Mouse (Mus musculus) megakaryocyte, embryonic 14.5 days (primary cell): ENCODE data around the gene Adamts14. TPM values are rescaled to one million over a fixed set of nuclear protein-coding genes. Genes with fewer than 3 reads are reported as not detected.

Experiments used
- H3K27me3 ChIP-seq: replicated peaks from 2 replicates; pipeline ENCODE3; 2012; ENCODE audit warnings: inconsistent platforms
- H3K36me3 ChIP-seq: replicated peaks from 2 replicates; pipeline ENCODE3; 2012; ENCODE audit warnings: low read length, inconsistent platforms, mixed read lengths
- H3K4me1 ChIP-seq: 2 replicates; pipeline ENCODE4 v1.6.1; 2012; ENCODE audit warnings: inconsistent platforms
- H3K4me3 ChIP-seq: replicated peaks from 2 replicates; pipeline ENCODE3; 2012; ENCODE audit warnings: moderate library complexity, mild to moderate bottlenecking, inconsistent platforms
- H3K9me3 ChIP-seq: 2 replicates; pipeline ENCODE4 v1.6.1; 2012; ENCODE audit warnings: inconsistent platforms
- FLI1 ChIP-seq: IDR thresholded peaks from 2 replicates; pipeline ENCODE4 v1.6.1; 2012; ENCODE audit warnings: low read length, inconsistent platforms, mixed read lengths
- GATA1 ChIP-seq: IDR thresholded peaks from 3 replicates; pipeline ENCODE4 v1.6.1; 2012; ENCODE audit warnings: mixed read lengths, low read length, inconsistent platforms, borderline replicate concordance
- polyA plus RNA-seq: library from polyadenylated mRNA; stranded (reverse); fragments of >175 nt; gene quantifications from 2 replicates; pipeline ENCODE4 v1.2.3, GENCODE M21; 2012; ENCODE audit warnings: low replicate concordance; ENCODE audit not compliant: insufficient read depth

Gene Adamts14
- 0.12 TPM in 1 of 2 replicates, not detected in the other for polyA plus RNA-seq

- Histone ChIP-seq H3K4me1 (peaks cover 45% of the 10 kb centered on the region), H3K36me3 (no peaks in the 10 kb centered on the region), H3K27me3 (peaks cover 87% of the 10 kb centered on the region), H3K9me3 (no peaks in the 10 kb centered on the region), H3K4me3 (peak within 1 kb of the TSS; percentile 42)
- TF ChIP-seq GATA1 (no peak), FLI1 (no peak)
Observed at GRCm38 (mm10) chr10:61273081-61273843, at the start of gene Adamts14. Gene Adamts14 (minus strand): TSS chr10:61273438.

- TF ChIP-seq FLI1, result no peak
- TF ChIP-seq GATA1, result no peak
Observed at GRCm38 (mm10) chr10:61318527-61318926, 45.3 kb upstream of the Adamts14 start.

GRCm38 (mm10) chr10:61315324-61315880, 42.2 kb upstream of the Adamts14 start:
- Histone ChIP-seq H3K36me3 (no peaks in the 10 kb centered on the region), H3K4me1 (no peaks in the 10 kb centered on the region), H3K9me3 (no peaks in the 10 kb centered on the region), H3K4me3 (no peak overlapping the region), H3K27me3 (peaks cover 30% of the 10 kb centered on the region)
- TF ChIP-seq GATA1 (no peak), FLI1 (no peak)

More at GRCm38 (mm10) chr10:61318527-61318926, 45.3 kb upstream of the Adamts14 start:
- no peaks in the 10 kb centered on the region for H3K4me1 ChIP-seq
- H3K27me3 ChIP-seq, result peaks cover 42% of the 10 kb centered on the region
- no peaks in the 10 kb centered on the region for H3K36me3 ChIP-seq
- H3K4me3 ChIP-seq, result no peak overlapping the region
- peaks cover 6% of the 10 kb centered on the region; the same call in 1 of the 2 replicates for H3K9me3 ChIP-seq

GRCm38 (mm10) chr10:61313750-61314149, 40.5 kb upstream of the Adamts14 start:
- no peak overlapping the region for H3K4me3 ChIP-seq
- H3K36me3 ChIP-seq, result no peaks in the 10 kb centered on the region
- TF ChIP-seq FLI1 (no peak), GATA1 (no peak)
- H3K9me3 ChIP-seq, result no peaks in the 10 kb centered on the region
- no peaks in the 10 kb centered on the region for H3K4me1 ChIP-seq
- H3K27me3 ChIP-seq, result peaks cover 24% of the 10 kb centered on the region

GRCm38 (mm10) chr10:61312754-61313153, 39.5 kb upstream of the Adamts14 start:
- H3K9me3 ChIP-seq, result no peaks in the 10 kb centered on the region
- no peak for TF ChIP-seq FLI1
- no peak for TF ChIP-seq GATA1

GRCm38 (mm10) chr10:61312159-61312558, 38.9 kb upstream of the Adamts14 start:
- Histone ChIP-seq H3K36me3 (no peaks in the 10 kb centered on the region), H3K4me1 (no peaks in the 10 kb centered on the region), H3K4me3 (no peak overlapping the region), H3K27me3 (peaks cover 31% of the 10 kb centered on the region), H3K9me3 (no peaks in the 10 kb centered on the region)
- TF ChIP-seq GATA1 (no peak), FLI1 (no peak)

More at GRCm38 (mm10) chr10:61312754-61313153, 39.5 kb upstream of the Adamts14 start:
- H3K27me3 ChIP-seq, result peaks cover 34% of the 10 kb centered on the region
- H3K36me3 ChIP-seq, result no peaks in the 10 kb centered on the region
- no peaks in the 10 kb centered on the region for H3K4me1 ChIP-seq
- no peak overlapping the region for H3K4me3 ChIP-seq

GRCm38 (mm10) chr10:61308706-61309320, 35.6 kb upstream of the Adamts14 start:
- H3K4me3 ChIP-seq, result no peak overlapping the region
- H3K4me1 ChIP-seq, result peaks cover 5% of the 10 kb centered on the region; the same call in 1 of the 2 replicates
- TF ChIP-seq FLI1 (no peak), GATA1 (no peak)
- peaks cover 34% of the 10 kb centered on the region for H3K27me3 ChIP-seq
- no peaks in the 10 kb centered on the region for H3K9me3 ChIP-seq
- H3K36me3 ChIP-seq, result no peaks in the 10 kb centered on the region

- H3K27me3 ChIP-seq, result peaks cover 36% of the 10 kb centered on the region
- TF ChIP-seq GATA1 (no peak), FLI1 (no peak)
- no peaks in the 10 kb centered on the region for H3K9me3 ChIP-seq
- peaks cover 5% of the 10 kb centered on the region; the same call in 1 of the 2 replicates for H3K4me1 ChIP-seq
- no peak overlapping the region for H3K4me3 ChIP-seq
- H3K36me3 ChIP-seq, result no peaks in the 10 kb centered on the region
Observed at GRCm38 (mm10) chr10:61305928-61306590, 32.8 kb upstream of the Adamts14 start.

- peaks cover 5% of the 10 kb centered on the region; the same call in 1 of the 2 replicates for H3K4me1 ChIP-seq
- peaks cover 38% of the 10 kb centered on the region for H3K27me3 ChIP-seq
- no peaks in the 10 kb centered on the region for H3K36me3 ChIP-seq
- TF ChIP-seq GATA1, result no peak
- no peak for TF ChIP-seq FLI1
- H3K4me3 ChIP-seq, result no peak overlapping the region
- H3K9me3 ChIP-seq, result no peaks in the 10 kb centered on the region
Observed at GRCm38 (mm10) chr10:61304046-61304445, 30.8 kb upstream of the Adamts14 start.

- Histone ChIP-seq H3K4me3 (no peak overlapping the region), H3K27me3 (peaks cover 38% of the 10 kb centered on the region), H3K36me3 (no peaks in the 10 kb centered on the region), H3K9me3 (no peaks in the 10 kb centered on the region), H3K4me1 (peaks cover 15% of the 10 kb centered on the region)
- TF ChIP-seq FLI1 (no peak), GATA1 (no peak)
Observed at GRCm38 (mm10) chr10:61300996-61301395, 27.8 kb upstream of the Adamts14 start.
